Mouse (Mus musculus) MEL-GATA-1-ER (cell line): ENCODE results near the gene Ptprn2.

Source experiments
- DNase-seq: peaks from one replicate; pipeline ENCODE4 v3.0.0-alpha.2; 2012; ENCODE audit warnings: low read depth; ENCODE audit errors: extremely low read depth

The Ptprn2 gene

DNA sequence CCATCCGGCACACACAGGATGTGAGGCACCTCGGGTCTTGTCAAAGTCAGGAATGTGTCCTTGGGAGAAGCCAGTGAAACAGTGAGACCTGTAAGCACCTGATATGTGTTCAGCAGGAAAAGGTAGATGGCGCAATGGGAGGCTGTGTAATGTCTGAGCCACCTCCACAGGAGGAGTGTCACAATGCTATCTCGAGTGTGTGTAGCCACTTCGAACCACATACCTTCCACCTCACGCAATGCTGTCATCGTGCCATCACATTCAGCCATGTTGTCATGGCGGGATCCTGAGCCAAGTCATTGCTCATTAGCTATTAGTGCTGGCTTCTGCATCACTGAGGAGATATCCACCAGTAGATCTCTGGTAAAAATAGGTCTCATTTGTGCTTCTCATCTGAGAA, 290.9 kb downstream of the Ptprn2 start:
- no peak for DNase-seq

DNA sequence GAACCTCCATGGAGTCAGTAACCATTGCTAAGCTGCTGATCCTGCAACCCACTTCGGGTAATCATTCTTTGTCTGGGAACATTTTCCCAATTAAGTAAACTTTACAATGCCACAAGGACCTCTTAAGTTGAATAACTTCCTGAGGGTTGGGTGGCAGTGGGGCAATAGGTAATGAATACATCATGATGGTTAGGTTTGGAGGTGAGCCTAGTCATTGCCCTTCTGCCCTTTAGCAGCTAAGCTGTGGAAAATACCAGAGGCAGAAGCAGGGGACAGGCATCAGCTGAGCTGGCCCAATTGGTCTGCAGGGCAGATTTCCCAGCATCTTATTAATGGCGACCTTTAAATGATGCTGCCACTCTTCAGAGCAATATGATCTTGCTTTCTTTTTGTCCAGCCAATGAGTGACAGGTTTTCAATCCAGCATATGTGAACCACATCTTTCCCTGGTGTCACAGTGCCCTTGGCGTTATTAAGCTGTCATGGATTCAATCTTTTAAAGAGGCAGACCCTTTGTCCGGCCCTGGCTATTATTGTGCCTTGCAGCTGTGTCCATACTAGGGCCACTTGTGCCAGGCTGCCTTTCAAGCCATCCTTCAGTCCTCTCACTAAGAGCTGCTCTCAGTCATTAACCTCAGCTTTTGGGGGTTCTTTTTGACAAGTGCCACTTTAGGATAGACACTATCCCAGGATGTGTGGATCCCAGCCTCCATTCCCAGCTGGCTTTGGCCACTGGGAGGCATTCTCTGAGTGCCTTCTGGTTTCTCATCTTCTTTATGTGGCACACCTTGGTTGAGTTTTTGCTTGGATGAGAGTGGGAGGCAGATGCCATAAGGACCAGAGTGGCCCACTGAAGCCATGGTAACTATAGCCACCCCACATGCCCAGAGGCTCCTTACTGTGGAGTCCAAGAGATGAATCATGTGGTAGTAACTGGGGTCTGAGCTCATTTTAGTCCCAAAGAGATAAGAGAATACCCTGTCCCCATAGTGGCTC, 292.9 kb downstream of the Ptprn2 start:
- DNase-seq: no peak

DNA sequence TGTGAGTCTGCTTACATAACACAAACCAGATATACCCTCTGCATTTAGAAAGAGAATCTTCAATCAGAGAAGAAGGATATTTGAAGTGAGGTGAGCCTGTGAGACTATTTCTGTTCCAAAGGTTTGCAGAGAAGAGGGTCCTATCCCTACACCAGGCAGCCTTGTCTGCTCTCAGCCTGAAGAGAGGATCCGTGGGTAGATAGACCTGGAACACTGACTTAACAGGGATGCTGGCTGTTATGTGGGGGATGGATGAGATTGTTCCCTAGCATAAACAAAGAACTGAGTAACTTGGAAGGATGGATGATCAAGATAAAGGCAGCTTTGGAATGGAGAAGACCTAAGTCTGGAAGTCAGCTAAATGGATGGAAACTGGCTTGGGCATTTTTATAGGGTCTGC, 294.9 kb downstream of the Ptprn2 start:
- DNase-seq: no peak

DNA sequence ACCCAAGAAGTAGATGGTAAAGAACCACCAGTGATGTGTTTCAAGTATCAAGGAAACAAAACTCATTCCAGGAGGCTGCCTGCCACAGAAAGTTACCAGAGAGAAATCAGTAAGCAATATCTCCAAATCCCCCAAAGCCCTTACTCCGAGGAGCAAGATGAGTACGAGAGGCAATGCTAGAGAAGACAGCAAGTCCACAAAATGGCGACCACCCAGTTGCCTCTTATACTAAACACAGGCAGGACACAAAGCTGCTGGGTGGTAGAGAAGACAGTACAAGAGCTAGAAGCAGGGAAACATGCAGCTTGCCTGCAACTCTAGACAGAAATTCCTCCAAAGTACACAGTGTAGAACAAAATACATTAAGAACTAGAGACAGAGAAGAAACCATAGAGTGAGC, 300.2 kb downstream of the Ptprn2 start:
- DNase-seq: no peak

DNA sequence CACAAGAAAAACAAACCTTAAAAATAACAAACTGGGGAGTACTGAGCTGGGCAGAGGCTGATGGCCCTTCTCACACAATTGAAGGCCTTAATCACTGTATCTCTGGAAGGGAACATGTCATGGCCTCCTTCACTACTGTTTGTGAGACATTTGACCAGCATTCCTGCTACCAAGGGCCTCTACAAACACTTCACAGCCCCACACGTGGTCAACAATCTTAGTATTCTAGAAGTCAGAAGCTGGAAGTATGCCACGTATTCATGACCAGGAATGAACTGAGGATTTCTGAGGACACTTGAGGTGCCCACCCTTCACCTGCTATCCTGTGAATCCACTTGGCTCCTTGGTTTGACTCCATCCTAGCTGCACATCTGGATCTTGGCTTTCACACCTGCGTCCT, 302.8 kb downstream of the Ptprn2 start:
- DNase-seq: no peak

DNA sequence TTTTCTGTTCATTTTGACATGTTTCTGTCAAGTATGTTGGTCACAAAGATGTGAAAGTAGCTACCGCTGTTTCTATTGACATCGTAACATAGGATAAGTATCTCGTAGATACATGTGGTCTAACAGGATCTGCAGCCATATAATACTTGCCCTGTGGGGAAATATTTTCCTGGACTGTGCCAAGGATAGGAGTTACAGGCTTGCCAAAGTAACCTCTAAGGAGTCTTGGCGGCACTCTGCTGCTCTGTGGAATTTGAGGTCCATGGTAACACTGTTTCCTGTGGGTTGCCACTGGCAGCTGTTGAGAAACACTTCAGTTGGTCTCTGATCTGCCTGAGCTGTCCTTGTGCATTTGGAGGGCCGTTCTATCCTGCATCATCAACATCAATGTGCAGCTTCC, 317.8 kb downstream of the Ptprn2 start:
- no peak for DNase-seq

DNA sequence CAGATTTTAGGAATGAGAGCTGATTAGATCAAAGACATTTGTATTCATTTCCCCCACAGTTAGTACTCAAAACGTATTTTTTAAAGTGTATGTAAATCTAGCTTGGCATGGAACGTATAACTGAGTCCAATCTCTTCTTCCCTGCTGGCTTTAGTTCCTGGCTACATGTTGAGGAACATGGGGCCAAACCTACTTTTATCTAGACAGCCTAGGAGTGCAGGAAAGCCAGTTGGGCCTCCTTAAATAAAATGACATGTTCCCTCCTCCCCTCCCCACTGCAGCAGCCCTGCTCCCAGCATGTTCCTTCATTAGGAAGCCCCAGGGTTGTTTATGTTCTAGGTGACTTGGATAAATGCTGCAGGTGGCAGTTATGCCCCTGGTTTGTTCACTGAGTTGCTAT, 319.2 kb downstream of the Ptprn2 start:
- DNase-seq: no peak

DNA sequence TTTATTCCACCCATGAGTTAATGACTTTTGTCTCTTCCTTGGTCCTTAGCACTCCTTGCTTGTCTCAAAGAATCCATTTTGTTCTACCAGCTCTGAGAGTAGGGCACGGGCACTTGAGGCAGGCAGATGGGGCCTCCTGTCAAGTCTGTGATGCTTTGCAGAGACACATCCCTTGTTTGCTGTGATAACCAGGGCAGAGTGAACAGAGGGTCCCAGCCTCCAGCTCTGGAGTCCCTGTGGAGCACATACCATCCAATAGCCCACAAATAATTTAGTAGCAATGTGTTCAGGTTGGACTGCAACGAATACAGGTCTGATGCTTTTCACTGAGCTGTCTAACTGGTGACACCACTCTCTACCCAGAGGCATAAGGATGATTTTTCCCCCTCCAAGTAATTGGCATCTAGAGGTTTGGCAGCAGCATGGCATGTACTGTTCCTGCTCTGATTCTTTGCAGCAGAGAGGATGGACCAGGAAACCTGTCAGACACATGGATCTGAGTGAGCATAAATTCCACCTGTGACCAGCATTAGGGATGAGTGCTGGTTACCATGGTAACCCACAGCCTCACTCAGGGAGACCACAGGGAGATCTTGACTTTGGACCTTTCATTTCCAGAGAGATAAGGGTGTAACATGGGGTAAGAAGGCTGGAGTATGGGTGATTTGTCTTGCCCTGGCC, 319.7 kb downstream of the Ptprn2 start:
- no peak for DNase-seq

- no peak for DNase-seq
Measured at GRCm38 (mm10) chr12:116806089-116806488, 320.6 kb downstream of the Ptprn2 start.

- no peak for DNase-seq
Measured at GRCm38 (mm10) chr12:116813012-116813411, 327.5 kb downstream of the Ptprn2 start.

GRCm38 (mm10) chr12:116819836-116820235, 334.3 kb downstream of the Ptprn2 start:
- no peak for DNase-seq

GRCm38 (mm10) chr12:116823341-116823740, 337.8 kb downstream of the Ptprn2 start:
- DNase-seq: no peak

GRCm38 (mm10) chr12:116827748-116828147, 342.2 kb downstream of the Ptprn2 start:
- DNase-seq: no peak

DNA sequence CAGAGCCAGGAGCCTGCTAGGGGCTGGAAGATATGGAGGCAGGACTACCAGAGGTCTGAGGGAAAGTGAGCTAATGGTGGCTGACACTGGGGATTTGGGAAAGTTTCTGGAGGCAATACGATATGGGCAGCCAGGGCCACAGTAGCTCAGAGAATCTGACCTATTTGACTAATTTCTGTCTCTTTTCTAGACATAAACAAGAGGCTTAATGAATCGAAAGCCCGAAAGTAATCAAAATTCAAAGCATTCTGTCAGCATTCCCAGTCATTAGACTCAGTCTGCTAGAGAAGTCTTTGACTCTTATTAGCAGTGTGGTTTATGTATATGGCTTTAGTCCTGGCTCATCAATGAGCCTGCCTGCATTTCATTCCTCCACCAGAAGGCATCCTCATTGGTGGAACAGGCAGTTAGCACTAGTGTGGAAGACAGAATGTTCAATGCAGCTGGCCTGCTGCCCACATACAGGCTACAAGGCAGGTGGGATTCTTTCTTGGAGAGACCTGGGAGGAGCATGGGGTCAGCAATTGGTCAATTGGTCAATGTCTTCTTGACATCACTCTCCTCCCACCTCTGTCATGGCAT, 353.2 kb downstream of the Ptprn2 start:
- DNase-seq: no peak

DNA sequence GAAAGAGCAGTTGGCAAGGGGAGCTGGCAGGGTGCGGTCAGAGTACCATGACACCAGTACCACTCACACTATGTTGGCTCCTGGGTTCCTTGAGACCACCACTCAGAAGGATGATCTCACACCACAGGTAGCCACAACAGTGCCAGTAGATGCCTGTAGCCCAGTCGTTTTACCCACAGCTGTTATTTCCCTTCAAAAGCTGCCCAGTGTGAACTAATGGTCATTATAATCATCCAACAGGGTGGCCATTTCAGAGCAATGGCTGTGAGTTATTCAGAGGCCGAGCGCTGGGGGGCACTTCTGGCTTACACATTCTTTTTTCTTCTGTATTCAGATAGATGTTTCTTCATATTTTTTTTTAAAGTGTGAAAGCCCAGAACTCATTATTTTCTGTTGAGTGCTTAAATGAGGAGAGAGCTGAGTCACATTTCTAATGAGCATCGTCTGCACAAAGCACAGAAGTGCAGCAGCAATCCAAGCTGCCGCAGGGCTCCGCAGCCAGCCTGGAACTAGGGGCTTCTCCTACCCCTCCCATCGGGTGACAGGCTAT, 357.3 kb downstream of the Ptprn2 start:
- no peak for DNase-seq

- DNase-seq: no peak
Measured at GRCm38 (mm10) chr12:116846220-116846619, 360.7 kb downstream of the Ptprn2 start.

DNA sequence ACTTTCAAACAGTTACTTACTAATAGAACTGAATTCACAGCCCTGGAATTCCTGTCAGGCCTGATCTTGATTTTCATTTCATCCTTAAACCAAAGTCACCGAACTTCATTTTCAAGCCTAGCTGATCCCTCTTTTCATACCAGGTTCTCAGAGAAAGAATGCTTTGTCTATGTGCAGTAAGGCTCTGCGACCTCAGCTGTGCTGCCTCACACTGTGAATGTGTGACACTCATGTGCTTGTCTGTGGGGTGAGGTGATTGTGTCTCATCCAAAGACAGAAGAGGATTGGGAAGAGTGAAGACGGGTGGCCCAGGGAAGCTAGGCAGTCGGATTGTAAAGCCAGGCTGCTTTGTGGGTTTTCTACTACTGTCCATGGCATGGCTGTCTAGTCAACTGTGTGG, 361.5 kb downstream of the Ptprn2 start:
- DNase-seq: no peak

GRCm38 (mm10) chr12:116856307-116856706, 370.8 kb downstream of the Ptprn2 start:
- DNase-seq: no peak

DNA sequence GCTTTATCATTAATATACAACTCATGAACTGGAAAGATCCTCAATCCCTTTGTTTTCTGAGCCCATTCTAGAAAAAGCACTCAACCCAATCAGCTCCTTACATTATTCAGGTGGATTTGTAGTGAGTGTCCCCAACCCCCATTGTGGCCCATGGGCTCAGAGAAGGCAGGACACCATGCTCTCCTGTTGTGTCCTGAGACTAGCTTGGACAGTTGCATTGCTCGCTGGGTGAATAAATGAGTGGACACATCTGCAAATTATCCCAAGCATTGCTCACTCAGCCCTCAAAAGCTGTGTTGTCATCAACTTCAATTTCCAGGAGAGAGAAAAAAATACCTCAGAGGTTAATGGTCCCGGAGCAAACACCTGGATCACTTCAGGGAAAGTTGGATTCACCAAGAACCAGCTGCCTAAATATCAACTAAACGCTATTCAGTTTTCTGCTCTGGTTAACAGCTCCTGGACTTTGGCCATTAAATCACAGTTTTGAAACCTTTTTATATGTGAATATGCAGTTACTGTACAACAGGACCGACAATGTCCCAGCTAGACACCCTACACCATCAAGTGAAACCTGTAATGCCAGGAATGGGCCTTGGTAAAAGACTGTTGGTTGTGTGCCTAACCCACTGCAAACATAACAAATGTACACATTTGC, 376.0 kb downstream of the Ptprn2 start:
- no peak for DNase-seq

DNA sequence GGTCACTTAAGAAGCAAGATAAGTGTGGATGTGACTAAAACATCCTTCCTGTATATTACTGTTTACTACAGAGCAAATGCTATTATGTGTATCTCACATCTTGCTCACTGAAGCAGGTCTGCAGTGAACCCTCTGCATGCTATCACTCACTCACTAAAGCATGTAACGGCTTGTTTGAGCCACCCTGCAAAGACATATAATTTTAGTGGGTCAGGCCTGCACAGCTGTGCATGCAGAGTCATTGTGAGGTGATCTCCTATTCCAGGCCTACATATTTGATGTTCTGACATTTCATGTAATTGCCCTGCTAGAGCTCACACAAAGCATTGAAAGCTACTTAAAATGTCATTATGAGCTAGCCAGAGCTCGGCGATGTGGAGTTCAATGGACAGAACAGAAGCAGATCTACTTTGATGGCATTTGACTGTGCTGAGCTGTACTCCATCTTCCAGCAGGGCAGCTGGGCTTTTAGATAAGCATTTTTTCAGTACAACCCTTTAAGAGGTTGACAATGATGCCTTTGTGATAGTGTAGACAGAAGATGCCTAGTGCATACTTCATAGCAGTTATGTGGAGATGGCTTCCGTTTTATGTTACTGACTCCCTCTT, 377.9 kb downstream of the Ptprn2 start:
- no peak for DNase-seq
